Mouse (Mus musculus) bone marrow, adult 2 months (tissue): Measurements from ENCODE around the gene Abhd12b. TPM values are rescaled to one million over a fixed set of nuclear protein-coding genes. Genes with fewer than 3 reads are reported as not detected.
"Not testable (repeated sequence)": the region's sequence is repeated elsewhere in the genome, so short reads cannot be mapped to it uniquely, and the experiment has no call there.

Source experiments
- H3K27ac ChIP-seq: fragments of 200-500 bp; 2 replicates; pipeline ENCODE4 v1.5.1; 2012; ENCODE audit warnings: low read depth, mild to moderate bottlenecking, control low read depth, inconsistent platforms, low read length; ENCODE audit not compliant: control insufficient read depth, poor library complexity, insufficient read depth
- H3K4me1 ChIP-seq: fragments of 200-500 bp; 2 replicates; pipeline ENCODE4 v1.6.1; 2011; ENCODE audit warnings: low read length; ENCODE audit not compliant: control insufficient read depth, insufficient read depth
- H3K4me3 ChIP-seq: fragments of 200-500 bp; replicated peaks from 2 replicates; pipeline ENCODE3; 2011; ENCODE audit warnings: mild to moderate bottlenecking, low read depth, low read length, control low read depth; ENCODE audit not compliant: control insufficient read depth
- CTCF ChIP-seq: fragments of 200-500 bp; IDR thresholded peaks from 2 replicates; pipeline ENCODE4 v1.5.1; 2011; ENCODE audit warnings: low read length, control low read depth; ENCODE audit not compliant: control insufficient read depth, insufficient read depth
- POLR2A ChIP-seq: fragments of 200-500 bp; IDR thresholded peaks from 2 replicates; pipeline ENCODE4 v1.6.1; 2011; ENCODE audit warnings: low read depth, mild to moderate bottlenecking, control low read depth, low read length, borderline replicate concordance; ENCODE audit not compliant: control insufficient read depth
- WGBS: fragments of 180-500 bp; shearing (Covaris S2); methylation state at CpG from one replicate; pipeline ENCODE4 v1.1.7; 2018; 5-methylcytosine and 5-hydroxymethylcytosine counted together
- polyA plus RNA-seq: library from polyadenylated mRNA; stranded (reverse); fragments of >200 nt; gene quantifications from 2 replicates; pipeline ENCODE4 v1.2.4, GENCODE M21; 2011; ENCODE audit warnings: low replicate concordance; ENCODE audit not compliant: missing spikeins, insufficient read depth, insufficient read length

Abhd12b gene
- polyA plus RNA-seq, 1 experiment = 1.6 TPM

DNA sequence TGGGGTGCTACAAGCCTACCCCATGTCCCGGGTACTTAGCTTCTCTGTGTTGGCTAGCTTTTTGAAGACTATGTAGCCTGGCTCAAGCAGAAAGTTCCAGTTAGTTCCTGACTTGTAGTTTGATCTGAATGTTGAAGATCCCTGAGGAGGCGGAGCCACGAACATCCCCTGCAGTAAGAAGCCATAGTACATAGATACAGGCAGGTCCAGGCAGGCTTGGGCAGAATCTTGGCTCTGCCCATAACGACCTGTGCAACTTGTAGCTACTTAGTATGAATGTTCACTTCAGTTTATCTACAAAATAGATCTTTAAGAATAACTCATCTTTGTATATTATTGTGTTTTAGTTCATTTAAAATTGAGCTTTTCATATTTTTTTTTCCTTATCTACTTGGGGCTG lies 14.0 kb downstream of the Abhd12b start:
- Histone ChIP-seq H3K27ac (no peak overlapping the region), H3K4me3 (no peak overlapping the region), H3K4me1 (no peaks in the 10 kb centered on the region)
- 78% methylated on average over 4 of the region's 4 CpGs for WGBS
- TF ChIP-seq POLR2A (no peak), CTCF (no peak)

GRCm38 (mm10) chr12:70169969-70170368 lies 16.0 kb downstream of the Abhd12b start:
- no peak for TF ChIP-seq POLR2A
- TF ChIP-seq CTCF = no peak
- WGBS = 69% methylated on average over 1 of the region's 1 CpGs
- H3K4me3 ChIP-seq = no peak overlapping the region
- H3K4me1 ChIP-seq = no peaks in the 10 kb centered on the region
- H3K27ac ChIP-seq = no peak overlapping the region

GRCm38 (mm10) chr12:70183507-70183906 lies 29.6 kb downstream of the Abhd12b start:
- not testable (repeated sequence) for H3K4me1 ChIP-seq, H3K4me3 ChIP-seq, H3K27ac ChIP-seq
- 91% methylated on average over 8 of the region's 8 CpGs for WGBS

DNA sequence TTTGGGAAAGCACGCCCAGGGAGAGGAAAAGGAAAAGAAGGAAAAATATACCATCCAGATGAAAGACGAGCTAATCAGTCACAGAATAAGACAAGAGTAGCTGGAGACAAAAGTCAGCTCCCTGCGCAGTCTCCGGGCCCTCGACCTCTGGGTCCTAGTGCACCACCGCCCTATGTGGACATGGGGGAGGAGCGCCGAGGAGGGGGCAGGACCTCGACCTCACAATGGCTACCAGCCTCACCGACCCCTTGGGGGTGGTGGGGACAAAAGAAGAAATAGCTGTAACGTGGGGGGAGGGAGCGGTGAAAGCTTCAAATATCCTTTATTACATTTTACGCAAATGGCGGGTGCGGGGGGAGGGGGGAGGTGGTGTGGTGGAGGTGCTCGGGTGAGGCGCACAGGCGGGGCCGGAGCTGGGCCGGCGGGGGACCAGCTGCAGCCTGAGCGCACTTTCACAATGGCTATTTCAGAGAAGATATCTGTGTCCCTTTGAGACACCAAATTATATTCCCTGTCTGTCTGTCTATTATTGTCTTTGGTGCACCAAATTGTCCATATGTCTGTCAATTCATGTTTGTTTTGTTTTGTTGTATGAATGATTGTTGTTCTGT lies 30.3 kb downstream of the Abhd12b start:
- no peaks in the 10 kb centered on the region for H3K4me1 ChIP-seq
- H3K4me3 ChIP-seq = no peak overlapping the region
- H3K27ac ChIP-seq = no peak overlapping the region
- WGBS = 88% methylated on average over 22 of the region's 22 CpGs
- TF ChIP-seq CTCF (no peak), POLR2A (no peak)

DNA sequence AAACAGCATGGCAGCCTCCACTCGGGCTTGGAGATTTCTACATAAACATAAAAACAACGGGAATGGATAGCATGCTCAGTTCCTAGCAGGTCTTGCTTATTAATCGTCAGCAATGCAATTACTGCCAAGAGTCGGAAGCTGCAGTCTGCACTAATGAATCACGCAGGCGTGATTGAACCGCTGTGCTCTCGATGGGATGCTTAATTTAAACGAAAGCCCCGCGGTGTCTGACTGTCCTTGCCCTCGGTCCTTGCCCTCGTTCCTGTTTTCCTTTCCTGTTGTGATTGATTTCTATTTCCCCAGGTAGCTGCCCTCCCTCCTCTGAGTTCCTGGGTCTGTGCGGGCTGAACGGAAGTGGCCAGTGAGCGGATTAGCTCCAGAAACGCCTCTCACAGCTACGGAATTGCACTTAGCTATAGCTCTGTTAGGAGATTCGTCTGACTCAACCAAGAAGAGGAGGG lies 38.4 kb downstream of the Abhd12b start:
- Histone ChIP-seq H3K27ac (no peak overlapping the region), H3K4me1 (no peaks in the 10 kb centered on the region), H3K4me3 (no peak overlapping the region)
- TF ChIP-seq CTCF (no peak), POLR2A (no peak)
- WGBS = 73% methylated on average over 19 of the region's 19 CpGs

GRCm38 (mm10) chr12:70195426-70195825 lies 41.5 kb downstream of the Abhd12b start:
- 94% methylated on average over 6 of the region's 6 CpGs for WGBS
- Histone ChIP-seq H3K4me1 (no peaks in the 10 kb centered on the region), H3K4me3 (no peak overlapping the region), H3K27ac (no peak overlapping the region)
- no peak for TF ChIP-seq CTCF

DNA sequence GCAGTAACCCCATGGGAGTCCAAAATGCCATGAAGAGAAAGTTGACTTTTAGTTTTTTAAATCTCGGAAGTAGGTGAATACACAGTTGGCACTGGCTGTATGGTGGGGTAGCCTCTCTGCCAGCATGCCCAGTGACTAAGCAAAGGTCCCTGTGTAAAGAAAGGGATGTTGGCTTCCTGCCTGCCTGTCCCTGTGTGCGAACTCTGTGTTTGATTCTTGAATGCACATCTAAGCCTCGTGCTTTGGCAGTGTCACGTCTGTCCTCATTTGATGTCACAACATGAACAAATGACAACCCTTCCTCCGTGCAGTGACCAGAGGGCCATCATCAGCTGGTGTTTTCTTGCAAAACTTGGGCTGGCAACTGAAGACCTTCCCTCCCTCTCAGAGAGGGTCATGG lies 42.4 kb downstream of the Abhd12b start:
- WGBS = 72% methylated on average over 5 of the region's 5 CpGs
- Histone ChIP-seq H3K4me3 (no peak overlapping the region), H3K27ac (no peak overlapping the region), H3K4me1 (no peaks in the 10 kb centered on the region)
- TF ChIP-seq CTCF = no peak
- no peak for TF ChIP-seq POLR2A

GRCm38 (mm10) chr12:70201926-70202529 lies 48.1 kb downstream of the Abhd12b start:
- H3K4me3 ChIP-seq = no peak overlapping the region
- WGBS = 43% methylated on average over 5 of the region's 5 CpGs

GRCm38 (mm10) chr12:70204433-70204832 lies 50.5 kb downstream of the Abhd12b start:
- Histone ChIP-seq H3K27ac (no peak overlapping the region), H3K4me1 (no peaks in the 10 kb centered on the region; the same call in 1 of the 2 replicates), H3K4me3 (no peak overlapping the region)
- TF ChIP-seq CTCF (no peak), POLR2A (no peak)
- 88% methylated on average over 8 of the region's 8 CpGs for WGBS

More at GRCm38 (mm10) chr12:70201926-70202529, 48.1 kb downstream of the Abhd12b start:
- no peaks in the 10 kb centered on the region for H3K4me1 ChIP-seq
- TF ChIP-seq CTCF (no peak), POLR2A (no peak)
- H3K27ac ChIP-seq = no peak overlapping the region
